Mouse (Mus musculus) mouse trophoblast stem cell (cell line): ENCODE measurements around the gene Syngr2.

Source experiments
- in situ Hi-C, 2 experiments: fragments of 300-500 bp; cut with MseI, MboI; formaldehyde crosslinking; loops; 2 replicates in 1 of 2; 3 replicates in 1 of 2; pipeline ENCODE4 v1.15.1; 2025

Syngr2 gene

DNA sequence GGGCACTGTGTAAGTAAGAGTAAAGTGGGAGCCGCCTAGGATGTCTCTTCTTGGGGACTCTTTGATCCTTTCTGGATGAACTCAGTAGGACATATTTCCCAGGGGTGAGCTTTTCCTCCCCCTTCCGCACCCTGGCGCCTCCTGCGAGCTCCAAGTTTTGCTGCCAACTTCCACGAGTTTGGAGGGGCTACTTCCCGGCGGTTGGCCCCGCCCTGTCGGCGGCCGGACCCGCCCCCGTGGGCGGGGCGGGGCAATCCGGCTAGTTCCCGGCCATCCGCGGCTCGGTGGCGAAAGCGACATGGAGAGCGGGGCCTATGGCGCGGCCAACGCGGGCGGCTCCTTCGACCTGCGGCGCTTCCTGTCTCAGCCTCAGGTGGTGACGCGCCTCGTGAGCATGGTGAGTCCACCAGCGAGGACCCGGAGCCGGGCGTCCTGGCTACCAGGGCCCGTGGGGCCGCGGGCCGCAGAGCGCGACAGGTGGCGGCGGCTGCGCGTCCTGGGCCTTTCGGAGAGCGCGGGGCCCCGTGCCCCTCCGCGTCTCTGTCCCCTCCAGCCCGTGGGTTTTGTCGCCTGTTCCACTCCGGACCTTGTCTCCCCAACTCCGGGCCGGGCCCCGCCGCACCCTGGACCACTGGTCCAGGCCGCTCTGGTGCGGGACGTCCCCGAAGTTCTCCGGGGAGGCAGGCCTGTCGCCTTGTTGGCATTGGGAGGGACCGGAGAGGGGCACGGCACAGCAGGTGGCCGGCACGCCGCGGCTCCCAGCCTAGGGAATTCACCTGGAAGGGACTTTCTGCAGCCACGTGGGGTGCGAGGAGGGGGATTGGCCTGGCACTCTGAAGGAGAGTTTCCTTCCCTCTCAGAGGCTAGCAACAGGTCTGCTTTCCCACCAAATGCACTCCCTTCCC is at the start of gene Syngr2, which contains the start of gene Gm20708:
TSS of gene Syngr2 (plus strand) at position 262 of the 905 bp plus-strand sequence.
TSS of gene Gm20708 (plus strand) at position 262 of the 905 bp plus-strand sequence.
- in situ Hi-C loops: no loop called here

DNA sequence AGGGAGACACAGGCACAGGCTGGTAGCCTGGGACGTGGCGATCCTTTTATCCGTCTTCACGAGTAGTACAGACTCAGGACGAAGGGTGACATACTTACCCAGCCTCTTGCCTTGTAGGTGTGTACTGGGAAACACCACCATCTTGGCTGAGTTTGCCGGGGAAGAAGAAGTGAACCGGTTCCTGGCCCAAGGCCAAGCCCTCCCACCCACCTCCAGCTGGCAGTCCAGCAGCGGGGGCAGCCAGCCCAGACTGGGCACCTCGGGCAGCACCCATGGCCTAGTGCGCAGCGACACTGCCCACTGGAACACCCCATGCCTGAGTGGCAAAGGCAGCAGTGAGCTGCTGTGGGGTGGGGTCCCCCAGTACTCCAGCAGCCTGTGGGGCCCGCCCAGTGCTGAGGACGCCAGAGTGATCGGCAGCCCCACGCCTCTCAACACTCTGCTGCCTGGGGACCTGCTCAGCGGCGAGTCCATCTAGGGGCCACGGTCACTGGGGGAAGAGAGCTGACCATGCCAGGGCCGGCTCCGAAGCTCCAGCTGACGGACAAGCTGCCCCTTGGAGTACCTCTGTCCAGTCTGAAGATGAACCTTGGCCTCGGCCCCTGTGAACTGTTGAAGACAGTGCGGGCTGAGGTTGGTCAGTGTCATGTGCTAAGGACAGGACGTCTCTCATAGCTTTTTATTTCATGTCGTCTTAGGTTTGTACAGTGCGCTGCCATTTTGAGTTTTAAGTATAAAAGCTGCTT is 48.9 kb upstream of the Syngr2 start:
- in situ Hi-C loops: no loop called here

DNA sequence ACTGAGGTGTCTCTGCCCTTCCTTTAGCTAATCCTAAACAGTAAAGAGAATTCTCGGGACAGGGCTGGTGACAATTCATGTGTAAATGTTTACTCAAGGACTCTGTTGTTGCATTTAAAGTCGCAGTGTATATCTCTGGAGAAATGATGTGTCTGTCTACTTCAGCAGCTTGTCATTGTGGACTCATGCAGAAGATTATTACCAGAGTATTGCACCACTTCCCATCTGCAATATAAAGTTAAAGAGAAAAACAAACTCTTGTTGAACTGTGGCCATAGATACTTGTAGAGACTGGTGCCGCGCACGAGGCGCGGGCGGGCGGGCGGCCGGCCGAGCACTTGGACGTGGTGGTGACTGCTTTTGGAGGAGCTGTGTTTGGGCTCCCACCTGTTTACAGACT is 47.7 kb upstream of the Syngr2 start:
- in situ Hi-C loops: no loop called here

DNA sequence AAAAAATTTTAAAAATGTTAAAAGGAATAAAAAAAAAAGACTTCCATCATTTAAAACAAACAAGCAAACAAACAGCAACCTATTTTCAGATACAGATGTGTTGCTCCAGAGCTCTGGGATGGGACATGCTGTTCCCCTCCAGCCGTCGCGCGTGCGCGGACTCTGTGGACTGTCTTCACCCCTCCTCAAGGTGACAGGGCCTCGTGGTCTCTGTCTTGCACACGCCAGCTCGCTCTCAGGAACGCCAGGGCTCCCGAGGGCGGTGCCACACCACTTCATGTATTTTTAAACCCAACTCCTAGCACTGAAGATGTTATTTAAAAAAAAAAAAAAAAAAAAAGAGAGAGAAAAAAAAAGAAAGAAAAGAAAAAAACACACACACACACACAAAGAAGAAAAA is 47.2 kb upstream of the Syngr2 start:
- in situ Hi-C loops: no loop called here

DNA sequence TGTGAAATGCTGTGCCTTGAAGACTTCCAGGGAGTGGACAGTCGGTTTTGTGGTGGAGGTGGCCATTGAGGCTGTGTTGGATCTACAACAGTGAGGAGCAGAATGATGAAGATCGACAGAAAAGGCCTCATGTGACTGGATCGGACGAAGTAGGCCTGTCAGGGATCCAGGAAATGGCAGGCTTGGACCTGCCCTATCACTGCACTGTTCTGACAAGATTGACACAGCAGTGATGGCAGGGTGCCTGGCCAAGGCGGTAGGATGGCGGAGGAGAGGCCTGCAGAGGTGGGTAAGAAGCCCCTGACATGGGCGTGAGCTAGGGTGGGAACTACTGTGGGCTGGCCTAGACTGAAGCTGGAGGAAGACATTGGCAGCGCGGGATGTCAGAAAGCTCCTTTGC is 45.1 kb upstream of the Syngr2 start:
- in situ Hi-C loops: no loop called here

DNA sequence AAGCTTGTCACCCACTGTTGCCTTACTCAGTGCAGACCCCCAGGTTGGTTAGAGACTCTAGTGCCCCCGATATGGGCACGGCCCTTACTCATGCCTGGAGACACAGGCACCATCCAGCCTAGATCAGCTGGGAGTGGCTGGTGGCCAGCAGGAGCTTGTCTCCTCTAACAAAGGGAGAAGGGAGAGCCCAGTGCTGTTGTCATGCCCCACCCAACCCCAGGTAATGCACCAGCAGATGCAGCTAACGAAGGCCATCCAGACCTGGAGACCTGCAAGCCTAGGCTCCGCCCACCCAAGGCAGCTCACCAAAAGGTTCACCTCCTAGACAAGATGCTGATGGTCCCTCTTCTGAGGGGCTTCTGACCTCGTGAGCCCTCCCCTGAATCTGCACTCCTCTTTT is 44.1 kb upstream of the Syngr2 start:
- in situ Hi-C loops: no loop called here

DNA sequence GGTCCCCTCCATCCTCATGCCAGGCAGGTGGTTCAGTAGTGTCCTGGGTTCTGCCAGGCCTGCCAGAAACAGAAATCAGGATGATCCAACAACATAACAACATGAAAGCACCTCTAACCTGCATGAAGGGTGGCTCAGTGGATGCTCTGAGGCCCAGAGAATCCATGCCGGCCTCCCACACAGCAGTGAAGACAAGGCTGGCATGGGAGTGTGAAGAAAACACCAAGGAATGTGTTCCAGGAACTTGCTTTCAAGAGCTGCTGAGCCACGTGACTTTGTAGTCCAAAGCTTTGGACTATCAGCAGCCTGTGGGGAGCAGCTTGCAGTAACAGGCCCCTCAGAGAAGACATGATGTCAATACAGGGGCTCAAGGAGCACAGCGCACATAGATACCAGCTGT is 43.2 kb upstream of the Syngr2 start:
- in situ Hi-C loops: no loop called here

DNA sequence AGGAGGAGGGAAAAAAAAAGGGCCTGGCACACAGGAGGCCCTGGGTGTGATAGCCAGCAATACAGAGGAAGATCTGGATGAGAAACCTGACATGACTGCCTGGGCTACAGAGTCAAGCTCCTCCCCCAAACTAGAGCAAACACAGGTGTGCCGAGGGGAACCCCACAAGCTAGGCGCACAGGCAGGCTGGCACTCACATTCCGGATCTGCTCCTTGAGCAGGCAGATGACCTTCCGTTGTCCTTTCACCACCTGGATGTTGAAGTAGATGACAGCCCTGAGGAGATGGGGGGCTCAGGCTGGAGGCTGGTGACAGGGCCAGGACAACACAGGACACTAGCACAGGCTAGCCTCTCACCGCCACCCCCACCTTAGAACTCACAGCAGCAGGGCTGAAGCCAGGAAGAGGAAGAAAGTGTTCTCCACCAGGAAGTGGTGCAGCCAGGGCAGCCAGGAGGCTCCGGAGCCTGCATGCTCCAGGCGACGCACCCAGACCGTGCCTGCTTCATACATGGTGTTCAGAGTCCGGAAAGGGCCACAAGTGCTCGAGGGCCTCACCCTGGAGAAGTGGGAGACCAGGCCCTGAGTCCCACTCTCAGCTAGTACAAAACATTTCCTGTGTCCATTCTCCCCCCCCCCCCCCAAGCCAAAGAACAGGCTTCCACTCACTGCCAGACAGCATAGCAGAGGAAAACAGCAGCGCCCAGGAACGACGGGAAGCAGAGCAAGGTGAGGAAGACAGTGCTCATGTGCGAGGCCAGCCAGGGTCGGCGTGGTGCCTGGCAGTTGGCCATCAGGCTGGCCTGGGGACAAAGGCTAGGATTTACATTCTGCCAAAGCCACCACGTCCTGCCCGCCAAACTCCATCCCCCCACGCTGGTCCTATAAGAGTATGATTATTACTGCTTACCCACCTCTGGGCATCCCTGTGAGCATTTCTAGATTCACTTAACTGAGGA is 40.5 kb upstream of the Syngr2 start:
- in situ Hi-C loops: no loop called here

DNA sequence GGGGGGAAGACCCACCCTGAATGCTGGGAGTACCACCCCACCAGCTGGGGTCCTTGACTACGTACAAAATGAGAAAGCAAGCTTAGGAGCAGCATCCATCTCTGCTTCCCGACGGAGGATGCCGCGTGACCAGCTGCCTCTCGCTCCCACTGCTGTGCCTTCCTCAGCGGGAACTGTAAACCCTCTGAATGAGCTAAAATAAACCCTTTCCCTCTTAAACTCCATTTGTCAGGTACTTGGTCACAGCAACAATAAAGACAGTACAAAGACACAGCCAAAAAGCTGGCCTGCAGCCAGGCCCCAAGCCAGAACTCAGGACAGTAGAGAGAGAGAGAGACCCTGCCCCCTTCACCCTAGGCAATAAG is 39.8 kb upstream of the Syngr2 start:
- in situ Hi-C loops: no loop called here

DNA sequence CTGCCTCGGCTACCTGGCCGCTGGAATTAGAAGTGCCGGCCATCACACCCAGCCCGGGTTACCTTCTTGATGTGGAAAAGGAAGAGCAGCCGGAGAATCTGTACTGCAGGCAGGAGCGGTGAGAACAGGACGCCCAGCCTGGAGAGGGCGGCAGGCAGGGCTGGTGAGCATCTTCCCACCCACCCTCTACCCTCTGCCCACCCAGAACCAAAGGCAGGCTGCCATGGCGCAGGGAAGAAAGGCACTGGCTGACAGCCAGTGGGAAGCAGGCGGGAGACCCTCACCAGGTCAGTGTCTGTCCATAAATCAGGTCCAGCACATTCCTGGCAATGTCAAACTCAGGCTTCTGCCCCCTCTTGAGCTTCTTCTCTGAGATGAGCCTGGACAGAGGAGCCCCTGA is 39.1 kb upstream of the Syngr2 start:
- in situ Hi-C loops: no loop called here

DNA sequence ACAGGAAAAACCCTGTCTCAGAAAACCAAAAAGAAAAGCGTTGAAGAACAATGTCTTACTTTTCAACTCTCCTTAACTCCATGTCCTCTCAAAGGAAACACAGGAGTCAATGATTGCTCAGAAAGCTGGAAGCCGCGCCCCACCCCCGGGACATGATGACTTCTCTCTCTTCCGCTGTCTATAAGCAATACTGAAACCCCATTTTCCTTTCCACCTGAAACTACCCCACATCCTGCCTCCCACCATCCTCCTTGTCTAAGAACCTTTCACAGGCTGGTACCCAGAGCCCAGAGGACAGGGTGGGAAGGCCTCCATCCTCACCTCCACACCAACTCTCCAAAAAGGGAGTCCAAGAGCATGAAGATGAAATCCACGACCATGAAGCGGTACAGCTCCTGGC is 37.1 kb upstream of the Syngr2 start:
- in situ Hi-C loops: no loop called here

DNA sequence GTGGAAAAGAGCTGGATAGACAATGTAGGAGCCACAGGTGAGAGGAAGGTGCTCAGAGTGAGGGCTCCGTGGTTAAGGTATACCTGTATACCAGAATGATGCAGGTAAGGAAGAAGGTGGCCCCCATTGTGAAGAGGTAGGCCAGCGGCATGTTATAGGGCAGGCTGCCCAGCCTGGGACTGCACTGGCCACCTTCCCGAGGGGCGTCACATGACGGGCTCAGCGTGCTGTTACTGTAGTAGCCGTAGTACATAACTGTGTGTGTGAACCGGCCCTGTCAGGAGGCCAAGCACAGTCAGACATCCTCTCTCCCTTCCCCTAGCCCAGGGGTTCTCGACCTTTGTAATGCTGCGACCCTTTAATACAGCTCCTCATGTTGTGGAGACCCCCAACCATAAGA is 34.5 kb upstream of the Syngr2 start:
- in situ Hi-C loops: no loop called here

DNA sequence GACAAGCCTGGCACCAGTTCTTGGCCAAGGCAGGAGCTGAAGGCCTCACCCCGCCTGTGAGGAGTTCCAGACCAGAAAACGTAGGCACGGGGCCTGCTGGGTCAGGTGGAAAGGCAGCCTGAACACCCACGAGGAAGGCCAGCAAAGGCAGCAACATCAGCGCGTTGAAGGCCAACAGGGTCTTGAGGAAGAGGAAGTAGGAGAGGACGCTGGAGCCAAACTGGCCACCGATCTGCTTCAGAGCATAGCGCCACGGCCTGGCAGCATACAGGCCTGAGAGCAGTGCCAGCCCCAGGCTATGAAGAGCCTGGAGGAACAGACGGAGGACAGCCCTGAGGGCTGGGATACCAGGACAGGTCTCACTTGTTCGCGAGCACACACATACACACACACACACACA is 33.9 kb upstream of the Syngr2 start:
- in situ Hi-C loops: no loop called here

DNA sequence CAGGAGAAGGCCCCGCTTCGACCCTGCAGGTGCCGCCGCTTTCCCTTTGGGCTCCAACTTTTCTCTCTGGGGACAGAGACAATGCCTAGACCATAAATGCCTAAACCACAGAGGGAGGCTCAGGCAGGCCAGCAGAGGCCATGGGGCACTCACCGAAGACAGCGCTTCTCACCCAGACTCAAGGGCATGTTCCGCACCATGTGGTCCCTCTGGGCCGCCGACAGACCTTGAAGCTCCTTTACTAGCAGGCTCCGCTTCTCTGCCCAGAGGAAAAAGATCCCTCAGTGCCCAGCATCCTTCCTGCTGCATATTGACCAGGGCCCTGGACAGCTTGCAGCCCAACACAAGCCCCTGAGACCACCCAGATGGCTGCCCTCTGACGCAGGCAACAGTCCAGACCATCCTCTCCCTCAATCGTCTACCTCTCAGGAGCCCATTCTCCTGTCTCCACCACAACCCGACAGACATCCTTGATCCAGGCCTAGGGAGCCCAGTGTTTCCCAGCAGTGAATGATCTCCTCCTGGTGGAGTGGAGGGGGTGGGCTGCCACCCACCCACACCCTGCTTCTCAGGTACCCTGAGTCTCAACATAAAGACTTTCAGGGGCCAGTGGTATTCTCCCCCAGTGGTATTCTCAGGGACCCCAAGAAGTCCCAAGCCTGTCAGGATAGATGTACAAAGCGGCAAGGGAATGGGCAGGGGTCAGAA is 33.2 kb upstream of the Syngr2 start:
- in situ Hi-C loops: no loop called here

DNA sequence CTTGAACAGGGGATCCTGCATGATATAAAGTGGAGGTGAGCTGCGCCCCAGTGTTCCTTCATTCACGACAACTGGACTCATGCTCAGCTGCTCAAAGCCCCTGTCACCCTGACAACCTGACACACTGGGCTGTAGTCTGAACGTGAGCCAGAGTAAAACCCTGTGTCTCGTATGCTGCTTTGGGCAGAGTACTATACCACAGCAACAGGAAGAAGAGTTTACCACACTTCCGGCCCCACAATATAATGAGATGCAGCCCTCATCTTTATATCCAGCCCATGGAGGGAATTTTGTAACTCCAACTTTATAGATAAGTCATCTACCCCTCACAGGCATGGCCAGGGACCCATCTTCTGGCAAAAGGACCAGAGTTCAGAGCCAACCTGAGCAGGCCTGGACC is 32.4 kb upstream of the Syngr2 start:
- in situ Hi-C loops: no loop called here

DNA sequence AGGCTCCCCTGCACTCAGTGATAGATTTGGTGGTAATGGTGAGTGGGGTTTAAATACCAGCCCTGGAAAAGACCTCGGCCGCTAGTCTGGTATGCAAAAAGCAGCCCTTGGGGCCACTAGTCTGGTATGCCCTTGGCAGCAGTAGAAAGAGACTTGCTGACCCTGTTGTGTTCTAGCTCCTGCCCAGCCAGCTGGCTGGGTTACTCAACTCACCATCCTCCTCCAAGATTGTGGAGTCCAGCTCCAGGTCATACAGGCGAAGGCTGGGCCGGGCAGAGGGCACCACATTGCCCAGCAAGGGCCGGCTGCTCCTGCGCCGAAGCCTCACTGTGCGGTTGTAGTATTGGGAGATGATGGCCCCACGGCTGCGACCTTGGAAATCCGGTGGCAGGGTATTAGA is 31.4 kb upstream of the Syngr2 start:
- in situ Hi-C loops: no loop called here

DNA sequence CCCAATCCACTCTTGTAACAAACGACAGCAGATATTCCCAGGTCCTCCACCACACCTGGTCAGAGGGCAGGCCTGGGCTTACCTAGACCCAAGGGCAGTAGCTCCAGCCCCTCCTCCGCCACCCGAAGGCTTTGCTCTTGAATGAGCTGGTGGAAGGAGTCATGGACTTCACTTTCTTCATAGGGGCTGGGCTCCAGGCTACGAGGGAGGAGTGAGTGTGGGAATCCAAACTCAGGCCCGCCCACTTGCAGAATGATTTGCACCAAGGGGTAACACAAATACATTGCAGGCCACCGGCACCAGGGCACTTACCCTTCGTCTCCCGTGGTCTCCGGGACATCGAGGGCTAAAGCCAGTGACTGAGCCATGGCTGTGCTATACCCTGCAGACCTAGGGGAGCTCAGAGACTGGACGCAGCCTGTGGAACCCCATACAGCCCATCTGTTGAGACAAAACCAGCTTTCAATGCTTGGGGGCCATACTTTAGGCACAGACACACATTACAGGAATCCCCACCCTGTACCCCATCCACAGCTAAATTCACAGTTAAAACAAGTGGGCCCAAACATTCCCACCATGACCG is 30.5 kb upstream of the Syngr2 start:
- in situ Hi-C loops: no loop called here

DNA sequence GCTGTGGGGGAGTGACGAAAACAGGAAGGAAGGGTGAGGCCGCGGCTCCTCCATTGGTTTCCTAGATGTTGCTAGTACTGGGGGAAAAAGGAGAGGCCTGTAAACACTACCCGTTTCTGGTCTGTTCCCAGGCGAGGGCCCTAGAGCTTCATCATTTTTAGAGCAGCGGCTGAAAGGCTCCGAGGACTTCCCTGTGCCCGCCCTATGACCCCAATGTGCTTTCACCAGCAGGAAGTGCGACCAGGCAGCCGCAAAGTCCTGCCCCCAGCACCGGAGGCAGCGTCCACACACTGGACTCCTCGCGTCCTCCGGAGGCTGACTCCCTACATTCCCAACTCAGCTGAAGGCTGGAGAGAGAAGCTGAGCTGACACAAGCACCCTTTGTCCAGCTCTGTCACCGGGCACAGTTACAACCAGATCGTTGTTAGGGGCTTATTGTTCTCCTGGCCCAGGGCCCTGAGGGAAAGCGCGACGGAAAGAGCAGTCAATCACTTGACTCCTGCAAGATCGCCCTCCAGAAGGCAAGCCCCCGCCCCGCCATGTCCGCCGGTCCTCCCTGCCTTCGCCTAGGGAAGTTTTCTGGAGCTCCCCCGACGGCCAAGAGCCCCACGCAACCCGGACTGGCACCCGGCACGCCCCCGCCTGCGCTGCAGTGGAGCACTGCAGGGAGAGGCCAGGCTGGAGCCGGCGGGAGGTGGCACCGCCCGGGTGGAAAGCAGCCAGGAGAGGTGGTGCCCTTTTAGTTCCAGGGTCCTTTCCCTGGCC is 29.9 kb upstream of the Syngr2 start:
- in situ Hi-C loops: no loop called here

DNA sequence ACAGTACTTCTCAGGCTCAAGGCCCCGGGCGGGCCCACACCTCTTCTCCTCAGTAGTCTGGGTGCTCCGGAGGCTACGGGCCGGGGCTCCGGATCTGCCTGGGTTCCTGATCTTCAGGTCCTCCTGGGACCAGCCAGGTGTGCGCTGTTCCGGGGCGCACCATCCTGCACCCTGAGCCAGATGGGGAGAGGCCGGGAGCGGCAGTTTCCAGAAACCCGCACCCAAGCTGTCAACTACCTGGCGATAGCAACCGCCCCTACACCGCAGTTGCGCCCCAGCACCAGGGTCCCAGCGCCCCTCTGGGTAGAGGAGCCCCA is 29.3 kb upstream of the Syngr2 start:
- in situ Hi-C loops: no loop called here

DNA sequence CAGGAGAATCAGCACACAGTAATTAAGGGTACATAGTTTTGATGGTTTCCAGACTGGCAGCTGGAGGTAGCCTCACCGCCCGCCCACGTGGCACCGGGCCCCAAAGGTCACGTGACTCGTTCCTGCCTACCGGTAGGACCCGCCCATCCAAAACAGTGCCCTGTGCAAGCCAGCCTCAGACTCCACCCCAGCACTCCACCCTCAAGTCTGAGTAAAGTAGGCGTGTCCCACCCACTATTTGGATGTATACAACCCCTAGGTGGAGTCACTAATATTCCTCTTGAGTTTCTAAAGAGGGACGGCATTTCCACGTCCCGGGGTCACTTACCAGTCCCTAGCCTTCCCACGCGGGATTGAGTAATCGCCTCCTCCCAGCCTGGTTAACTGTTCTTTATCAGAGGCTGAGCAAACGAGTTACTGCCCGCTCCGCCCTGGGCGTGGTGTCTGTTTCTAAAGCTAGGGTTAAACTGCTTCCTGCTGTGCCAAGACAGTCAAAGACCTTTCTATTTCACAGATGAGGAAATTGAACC is 28.8 kb upstream of the Syngr2 start:
- in situ Hi-C loops: no loop called here
